Mouse (Mus musculus) monocyte, adult 5-6 weeks (primary cell): ENCODE measurements at regions not wholly inside any gene's neighbourhood (a gene's known extent, or its start where the extent isn't known, plus 50 kb on each side); places are given as distances from the start of the nearest gene placed in this dataset.

Experiments used
- ATAC-seq: fragments of 153-309, 156-312 bp; replicated peaks from 2 replicates; pipeline ENCODE4 v1.8.0; 2017; ENCODE audit warnings: mild to moderate bottlenecking; ENCODE audit not compliant: low TSS enrichment, insufficient number of reproducible peaks, severe bottlenecking, poor library complexity, low FRiP score

DNA sequence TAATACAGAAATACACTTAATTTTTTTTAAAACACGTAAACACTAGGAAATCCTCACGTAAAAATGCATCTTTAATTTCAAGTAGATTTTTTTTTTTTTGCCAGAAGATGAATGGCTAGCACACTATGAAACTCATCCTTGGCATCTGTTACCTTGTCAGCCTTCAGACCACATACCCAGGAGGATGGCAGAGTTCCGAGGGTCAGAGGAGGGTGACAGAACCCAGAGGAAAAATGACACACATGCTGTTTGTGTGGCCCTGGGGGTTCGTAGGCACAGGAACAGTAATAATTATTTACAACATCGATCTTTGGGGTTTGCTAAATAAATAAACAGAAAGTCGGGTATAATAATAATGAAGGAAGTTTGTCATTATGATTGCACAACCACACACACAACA lies 945.3 kb downstream of the Robo2 start:
- no peak for ATAC-seq

DNA sequence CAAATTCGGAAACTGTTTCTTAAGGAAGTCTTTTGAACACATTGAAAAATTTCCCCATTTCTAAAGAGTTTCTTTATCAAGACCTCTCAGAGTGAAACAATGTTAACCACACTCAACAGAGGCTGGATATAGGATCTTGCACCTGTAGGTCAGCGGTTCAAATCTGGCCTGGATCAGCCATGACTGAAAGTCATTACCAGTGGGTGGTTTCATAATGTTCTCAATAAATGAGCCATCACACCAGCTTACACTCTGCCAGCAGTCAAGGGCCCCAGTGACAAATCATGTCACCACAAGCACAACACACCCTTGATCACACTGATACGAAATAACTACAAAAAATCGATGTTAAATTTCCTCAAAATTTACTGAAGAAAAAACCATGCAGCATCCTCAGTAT lies 949.1 kb downstream of the Robo2 start:
- no peak for ATAC-seq

DNA sequence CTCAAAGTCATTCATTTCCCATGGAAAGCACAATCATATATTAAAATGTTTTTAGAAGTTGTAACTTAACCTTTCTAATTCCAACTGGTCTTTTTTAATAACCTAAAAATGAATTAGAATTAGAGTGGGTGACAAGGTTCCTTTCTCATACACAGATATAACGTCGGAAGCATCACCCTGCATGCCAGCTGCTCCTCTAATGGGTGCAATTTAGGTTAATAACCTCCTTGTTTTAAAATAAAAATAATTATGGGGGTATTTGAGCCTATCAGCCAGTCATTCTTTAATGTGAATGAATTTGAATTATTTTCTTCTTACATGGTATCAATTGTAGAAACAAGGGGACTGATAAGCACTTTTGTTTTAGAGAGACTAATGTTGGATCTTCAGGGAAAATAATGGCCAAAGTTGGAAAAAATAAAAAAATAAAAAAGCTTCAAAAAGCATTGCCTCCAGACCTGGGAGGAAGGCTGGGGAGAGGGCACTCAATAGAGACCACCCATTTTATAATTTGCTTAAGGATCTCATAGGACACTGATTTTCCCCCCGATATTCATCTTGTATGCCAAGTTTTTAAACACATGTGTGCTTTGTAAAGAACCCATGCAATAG lies 960.9 kb downstream of the Robo2 start:
- ATAC-seq, result no peak

DNA sequence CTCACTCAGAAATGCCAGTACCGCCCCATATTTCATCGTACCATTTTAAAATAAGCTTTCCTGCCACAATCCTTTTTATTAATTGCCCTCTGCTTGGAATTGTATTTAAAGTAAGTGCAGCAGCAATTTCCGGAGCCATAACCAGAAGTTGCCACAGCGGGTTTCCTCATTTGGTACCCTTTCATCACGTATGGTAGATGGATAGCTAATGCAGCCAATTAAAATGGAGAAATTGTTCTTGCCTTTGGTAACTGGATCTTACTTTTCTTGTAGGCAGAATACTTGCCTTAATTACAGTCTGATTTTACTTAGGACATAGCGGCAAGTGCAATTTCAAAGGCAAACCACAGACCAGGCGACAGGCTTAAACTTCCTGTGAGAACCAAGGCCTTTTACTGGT lies 961.8 kb downstream of the Robo2 start:
- ATAC-seq, result no peak

DNA sequence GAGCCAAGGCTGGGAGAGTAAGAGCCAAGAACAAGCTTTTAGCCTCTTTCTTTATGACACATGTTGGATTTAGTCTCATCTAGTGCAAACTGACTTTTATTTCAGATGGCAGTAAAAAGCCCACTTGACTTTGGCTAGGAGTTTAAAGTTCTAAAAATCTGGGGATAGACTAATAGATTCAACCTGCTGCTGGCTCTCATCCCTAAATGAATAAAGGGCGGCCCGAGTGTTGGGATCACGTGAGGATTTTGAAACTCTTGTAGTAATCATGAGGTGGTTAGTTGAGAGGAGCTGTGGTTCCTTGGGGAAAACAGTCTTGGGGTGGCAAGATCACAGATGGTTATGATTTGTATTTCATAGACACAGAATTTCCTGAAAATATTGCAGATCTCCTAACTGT lies 975.9 kb downstream of the Robo2 start:
- ATAC-seq, result no peak

DNA sequence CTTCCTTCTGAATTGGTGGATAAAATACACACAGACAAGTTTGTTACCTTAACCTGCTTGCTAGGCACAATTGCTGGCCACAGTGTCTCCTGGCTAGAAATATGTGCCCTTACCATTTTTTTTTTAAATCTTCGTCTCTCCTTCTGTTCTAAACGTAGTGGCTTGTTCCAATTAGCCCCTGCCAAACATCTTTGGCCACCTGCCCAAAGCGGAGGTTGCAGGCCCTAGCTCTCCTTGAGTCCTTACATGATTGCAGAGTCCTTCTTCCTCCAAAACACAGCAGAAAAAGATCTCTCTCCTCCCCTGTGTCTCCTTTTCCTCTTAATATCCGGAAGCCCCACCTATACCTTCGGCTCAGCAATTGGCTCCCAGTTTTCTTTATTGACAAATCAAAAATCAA lies 986.8 kb downstream of the Robo2 start:
- no peak for ATAC-seq

DNA sequence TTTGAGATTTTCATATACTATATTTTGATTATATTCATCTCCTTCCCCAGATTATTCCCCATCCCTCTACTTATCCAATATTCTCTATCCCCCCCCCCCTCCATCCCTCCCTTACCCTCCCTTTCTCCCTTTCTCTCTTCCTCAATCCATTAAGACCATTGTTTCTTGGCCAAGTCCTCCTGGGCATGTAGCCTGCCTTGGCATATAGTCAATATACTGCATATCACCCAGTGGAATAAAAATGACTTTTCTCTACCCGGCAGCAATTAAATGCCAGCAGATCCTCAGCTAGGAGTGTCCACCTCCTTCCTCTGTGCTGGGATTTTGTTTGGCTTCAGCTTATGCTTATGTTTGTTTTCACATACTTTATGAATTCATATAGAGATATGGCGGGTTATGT lies 987.3 kb downstream of the Robo2 start:
- ATAC-seq, result no peak

DNA sequence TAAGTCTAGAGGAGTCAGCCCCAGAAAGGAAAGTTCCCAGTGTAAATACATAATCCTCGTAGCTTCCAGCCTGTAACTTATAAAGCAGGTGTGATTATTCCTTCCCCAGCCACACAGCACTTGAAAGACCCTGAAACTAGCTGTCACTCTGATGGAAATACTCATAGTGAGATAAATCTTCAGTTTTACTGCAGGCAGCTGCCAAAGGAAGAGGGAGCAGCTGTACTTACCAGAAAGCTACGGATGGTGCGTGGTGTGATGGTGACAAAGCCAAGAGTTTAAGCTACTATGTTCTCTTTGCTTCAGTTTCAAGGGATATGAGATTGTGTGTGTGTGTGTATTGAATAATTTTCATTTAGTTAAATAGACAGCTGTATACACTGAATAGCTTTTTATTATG lies 1007.1 kb downstream of the Robo2 start:
- no peak for ATAC-seq

DNA sequence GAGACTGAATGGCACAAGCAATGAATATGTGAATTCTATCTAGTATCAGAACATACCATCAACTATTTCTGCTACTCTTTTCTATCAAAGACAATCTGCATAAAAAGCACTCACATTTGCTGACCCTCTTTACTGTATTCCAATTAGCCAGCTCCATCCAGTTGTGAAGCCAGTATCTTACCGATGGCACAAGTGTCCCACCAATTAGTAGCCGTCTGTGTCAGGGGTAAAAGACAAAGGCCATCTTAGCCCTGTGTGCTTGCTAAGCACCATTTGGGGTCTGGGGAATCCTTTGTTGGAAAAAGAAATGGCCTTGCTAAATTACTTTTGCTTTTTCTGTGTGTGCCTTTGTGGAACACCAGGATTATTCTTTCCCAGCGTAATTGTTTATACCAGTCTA lies 1007.5 kb downstream of the Robo2 start:
- ATAC-seq, result no peak

DNA sequence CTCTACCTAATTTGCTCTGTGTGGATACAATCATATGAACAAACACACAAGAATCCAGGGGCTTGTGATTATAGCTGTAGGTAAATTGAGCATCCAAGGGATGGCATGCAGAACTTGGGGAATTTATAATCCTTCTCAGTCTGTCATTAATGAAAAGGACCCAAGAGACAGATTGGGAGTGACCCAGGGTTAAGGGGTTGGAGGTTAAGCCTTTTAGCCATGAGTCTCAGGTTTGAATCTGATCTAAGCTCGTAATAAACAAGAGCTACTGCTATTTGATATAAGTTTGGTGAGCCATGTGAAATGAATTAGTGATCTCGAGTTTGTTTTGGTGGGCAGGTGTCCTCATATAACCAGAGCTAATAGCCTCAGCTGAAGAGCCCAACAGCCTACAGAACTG lies 1032.6 kb downstream of the Robo2 start:
- no peak for ATAC-seq

DNA sequence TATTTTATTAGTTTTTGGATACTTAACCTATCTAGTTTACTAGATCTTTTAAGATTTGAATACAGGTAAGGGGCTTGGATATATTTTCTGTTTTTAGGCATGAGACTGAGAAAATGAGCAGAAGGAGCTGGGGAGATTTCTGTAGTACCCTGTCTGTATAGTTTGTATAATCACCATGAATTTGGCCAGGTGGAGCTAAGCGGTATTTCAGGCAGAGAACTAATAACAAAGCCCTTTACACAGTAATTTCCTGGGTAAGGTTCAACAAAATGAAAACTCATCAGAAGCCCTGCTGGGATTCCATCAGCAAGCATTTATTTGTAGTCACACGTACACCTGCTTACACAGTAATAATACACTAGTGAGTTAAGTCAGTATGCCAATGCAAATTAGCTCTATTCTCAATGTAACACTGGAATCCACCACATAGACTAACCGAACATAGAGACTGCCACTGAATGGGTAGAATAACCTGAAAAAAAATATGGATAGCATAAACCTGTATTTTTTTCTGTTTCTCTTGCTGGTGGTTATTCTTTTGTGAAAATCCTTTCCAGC lies 1036.9 kb downstream of the Robo2 start:
- no peak for ATAC-seq

DNA sequence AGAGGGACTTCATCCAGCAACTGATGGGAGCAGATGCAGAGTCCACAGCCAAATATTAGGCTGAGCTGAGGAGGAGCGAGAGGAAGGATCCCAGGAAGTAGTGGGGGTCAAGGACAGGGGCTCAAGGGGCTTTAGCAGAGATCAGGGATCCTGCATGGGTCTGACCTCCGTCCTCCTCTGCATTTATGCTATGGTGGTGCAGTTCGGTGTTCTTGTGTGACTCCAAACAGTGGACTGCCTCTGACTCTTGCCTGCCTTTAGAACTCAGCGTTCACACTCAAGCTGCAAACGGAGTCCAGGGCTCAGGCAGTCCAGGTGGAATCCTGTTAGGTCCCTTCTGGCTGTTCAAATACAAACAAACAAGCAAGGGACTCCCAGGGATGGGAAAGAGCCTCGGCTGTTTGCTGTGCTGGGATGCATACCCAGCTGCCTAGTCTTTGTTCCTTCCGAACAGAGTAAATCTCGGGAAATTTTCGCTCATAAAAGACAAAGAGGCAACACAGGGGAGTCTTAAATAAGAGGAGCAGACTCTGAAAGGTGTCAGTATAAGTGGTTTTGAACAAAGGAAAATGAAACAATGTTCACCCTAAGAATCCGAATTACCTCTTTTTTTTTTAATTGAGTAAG lies 1042.9 kb downstream of the Robo2 start:
- no peak for ATAC-seq

DNA sequence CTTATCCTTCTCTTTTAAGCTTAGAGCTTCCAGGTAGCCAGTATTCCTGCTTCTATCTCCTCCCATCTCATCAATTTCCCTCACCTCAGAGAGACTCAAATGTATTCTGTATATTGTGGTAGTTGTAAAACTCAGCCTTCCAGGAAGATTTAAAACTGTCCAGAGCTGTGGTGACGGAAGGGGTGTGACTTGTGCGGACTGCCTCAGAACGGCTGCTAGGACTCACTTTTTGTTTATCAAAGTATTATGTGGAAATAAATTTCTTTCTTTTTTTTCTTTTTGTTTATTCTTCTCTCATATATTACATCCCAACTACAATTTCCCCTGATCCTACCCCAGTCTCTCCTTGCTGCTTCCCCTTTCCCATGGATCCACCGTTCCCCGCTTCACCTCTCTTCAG lies 1043.7 kb downstream of the Robo2 start:
- no peak for ATAC-seq

DNA sequence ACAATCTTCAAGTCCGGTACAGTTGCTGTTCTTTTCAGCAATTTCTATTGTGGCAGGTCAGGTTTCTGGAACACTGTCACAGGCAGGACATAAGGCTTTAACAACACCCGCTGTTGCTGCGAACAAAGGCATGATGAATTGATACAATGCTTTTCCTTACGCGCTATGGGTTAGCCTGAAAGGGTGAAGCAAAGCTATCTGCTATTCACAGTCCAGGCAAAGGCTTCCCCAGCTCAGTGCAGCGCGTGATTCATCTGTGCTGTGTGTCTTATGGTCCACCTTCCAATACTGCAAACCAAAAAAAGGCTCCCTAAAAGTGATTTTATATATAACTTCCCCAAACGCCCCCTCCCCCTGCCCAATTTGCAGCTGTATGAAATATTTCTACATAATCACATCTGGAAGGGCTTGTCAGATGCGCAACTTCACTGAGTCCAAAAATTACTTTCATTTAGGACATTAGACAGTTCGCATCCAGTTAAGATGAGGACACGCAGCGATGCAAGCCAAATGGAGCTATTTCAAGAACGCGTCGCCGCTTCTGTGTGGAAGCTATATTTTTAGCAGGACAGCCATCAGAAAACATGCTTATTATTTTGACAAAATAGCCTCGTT lies 1044.3 kb downstream of the Robo2 start:
- no peak for ATAC-seq

DNA sequence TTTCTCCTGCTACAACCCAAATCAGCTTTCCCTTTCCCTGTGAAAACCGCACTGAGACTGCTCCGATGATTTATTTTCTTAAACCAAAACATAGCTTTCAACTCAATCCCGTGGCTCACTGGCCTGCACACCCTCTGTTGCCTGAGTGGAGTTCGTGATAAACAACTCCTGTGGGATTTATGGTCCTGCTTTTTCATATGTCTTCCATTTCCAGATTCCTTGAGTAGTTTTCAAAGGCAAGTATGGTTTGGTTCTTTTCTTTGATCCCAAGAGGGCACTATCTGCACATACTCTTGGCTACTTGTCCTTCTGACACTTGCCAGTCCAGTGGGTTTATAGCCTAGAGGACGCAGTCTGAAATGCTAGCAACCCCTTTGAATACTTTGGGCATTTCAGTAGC lies 1042.6 kb downstream of the Robo1 start:
- no peak for ATAC-seq

DNA sequence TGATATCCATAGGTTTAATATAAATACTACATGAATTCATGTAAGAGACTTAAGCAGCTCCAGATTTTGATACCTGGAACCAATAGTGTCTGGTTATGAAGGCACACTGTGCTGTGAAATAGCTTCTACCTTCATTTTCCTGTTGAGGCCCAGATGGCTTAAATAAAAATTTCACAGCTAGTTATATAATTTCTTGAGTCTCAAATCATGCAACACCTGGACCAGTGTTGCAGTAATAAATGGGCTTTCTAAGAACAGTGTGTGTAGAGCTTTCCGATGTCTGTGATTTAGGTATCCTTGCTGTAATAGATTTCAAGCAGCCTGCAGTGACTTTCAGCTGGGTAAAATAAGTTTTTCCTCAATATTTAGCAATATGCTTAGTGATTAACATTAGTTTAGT lies 1035.8 kb downstream of the Robo1 start:
- no peak for ATAC-seq

DNA sequence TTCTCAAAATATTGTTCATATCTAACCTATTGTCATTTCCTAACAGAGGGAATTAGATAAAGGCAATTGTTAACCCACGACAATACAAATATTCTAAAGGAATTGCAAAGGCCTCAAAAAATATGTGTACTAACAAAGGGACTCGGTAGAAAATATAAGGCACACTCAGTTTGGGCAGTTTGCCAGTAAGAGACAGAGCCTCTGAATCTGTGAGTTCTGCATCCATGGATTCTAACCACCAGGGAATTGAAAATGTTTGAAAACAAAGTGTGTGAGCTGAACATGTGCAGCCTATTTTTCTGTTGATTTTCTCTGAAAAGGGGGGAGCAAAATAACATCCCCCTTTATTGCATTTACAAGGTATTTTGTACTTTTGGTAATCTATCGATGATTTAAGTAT lies 1035.4 kb downstream of the Robo1 start:
- no peak for ATAC-seq

DNA sequence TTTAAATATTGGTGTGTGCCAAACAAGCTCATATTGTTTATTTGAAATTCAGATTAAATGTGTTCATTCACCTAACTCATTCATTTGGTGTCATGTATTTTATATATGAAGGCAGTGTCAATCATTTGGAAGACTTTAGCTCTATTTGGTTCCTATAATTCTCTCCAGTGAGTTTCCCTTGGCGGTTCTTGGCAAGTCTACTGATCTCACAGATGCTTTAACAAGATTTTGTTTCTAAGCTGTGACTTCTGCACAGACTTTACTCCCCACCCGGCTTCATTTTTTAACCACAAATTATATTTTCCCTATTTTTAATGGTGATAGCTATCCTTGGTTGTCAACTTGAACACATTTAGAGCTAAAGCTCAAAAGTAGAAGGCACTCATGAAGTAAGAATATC lies 1009.5 kb downstream of the Robo1 start:
- ATAC-seq, result no peak

DNA sequence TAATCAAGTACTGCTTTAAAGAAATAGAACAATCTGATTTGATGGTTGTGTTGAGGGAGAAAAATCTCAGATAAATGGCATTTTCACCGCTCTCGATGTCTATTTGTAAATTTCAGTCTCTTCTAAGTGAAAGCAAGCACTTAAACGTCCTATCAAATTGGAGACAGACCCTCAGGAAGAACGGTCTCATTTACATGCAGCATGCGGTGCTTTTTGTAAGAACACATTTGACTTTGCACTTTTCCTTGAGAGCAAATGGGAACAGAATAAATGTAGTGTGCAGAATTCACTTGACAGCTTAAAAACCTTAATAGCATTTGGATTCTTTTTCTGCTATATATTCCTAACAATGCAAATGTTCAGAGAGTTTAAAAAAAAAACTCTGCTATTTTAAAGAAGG lies 1002.0 kb downstream of the Robo1 start:
- ATAC-seq, result no peak

DNA sequence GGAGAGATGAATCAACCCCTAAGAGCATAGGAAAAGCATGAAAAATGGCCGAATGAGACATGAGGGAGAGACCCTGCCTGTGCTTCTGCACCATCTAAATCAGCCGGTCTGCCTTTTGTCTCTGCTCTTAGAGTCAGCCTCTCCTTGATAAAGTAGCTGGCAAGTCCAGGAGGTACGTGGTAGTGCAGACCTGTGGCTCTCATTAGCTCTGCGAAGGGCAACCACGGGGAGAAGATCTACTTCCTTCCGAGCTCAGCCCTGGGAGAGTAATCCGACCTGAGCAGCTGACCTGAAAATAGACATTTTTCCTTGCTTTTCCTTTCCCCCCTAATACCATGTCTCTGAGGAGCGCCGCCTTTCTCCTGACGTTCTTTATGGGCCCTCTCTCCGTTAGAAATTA lies 971.8 kb downstream of the Robo1 start:
- no peak for ATAC-seq
